Mouse (Mus musculus) embryo, embryonic 10 days (tissue): Measurements from ENCODE around the gene Rhbg.

Experiments used
- DNase-seq: peaks from one replicate; pipeline ENCODE4 v3.0.0-alpha.2; 2015; ENCODE audit warnings: low spot score

Rhbg gene

DNA sequence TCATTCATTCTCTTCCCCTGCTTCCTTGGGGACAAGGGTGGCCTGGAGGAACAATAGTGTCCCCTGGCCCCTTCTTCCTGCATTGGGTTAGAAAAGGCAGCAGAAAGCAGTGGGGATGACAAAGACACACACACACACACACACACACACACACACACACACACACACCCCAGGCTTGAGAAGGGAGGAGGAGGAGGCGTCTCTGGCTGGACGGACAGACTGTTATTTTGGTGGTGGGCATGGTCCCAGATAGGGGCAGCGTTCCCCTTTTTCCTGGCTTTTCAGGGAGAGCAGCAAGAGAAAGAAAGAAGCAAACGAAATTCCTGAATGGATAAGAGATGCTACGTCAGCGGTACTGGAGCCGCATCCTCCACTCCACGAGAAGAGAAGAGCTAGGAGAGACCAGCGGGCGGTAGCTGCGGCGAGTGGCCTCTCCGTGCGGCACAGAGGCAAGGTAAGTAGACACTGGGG lies 47.6 kb downstream of the Rhbg start:
- no peak for DNase-seq

GRCm38 (mm10) chr3:88206500-88206899 lies 48.0 kb downstream of the Rhbg start:
- no peak for DNase-seq

GRCm38 (mm10) chr3:88205563-88206491 lies 48.7 kb downstream of the Rhbg start:
- DNase-seq, result no peak

- no peak for DNase-seq
These were observed 49.3 kb downstream of the Rhbg start for GRCm38 (mm10) chr3:88205176-88205562.

DNA sequence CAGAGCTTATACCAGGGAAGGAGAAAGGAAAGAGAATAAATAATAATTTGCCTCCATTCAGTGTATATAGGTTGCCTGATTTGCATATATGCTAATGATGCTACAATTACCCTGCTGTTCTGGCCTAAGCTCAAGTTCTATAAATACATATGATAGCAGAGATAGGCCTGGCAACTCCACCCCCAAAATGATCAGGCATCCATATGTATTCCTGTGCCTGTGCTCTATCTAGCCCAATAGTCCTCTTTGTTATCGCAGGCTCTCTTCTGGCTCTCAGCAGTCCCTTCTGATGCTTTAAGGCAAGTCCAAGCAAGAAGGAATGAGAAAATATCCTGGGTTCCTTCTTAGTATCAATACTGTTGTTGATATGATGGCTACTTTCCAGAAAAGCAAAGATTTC lies 49.8 kb downstream of the Rhbg start:
- DNase-seq, result no peak

DNA sequence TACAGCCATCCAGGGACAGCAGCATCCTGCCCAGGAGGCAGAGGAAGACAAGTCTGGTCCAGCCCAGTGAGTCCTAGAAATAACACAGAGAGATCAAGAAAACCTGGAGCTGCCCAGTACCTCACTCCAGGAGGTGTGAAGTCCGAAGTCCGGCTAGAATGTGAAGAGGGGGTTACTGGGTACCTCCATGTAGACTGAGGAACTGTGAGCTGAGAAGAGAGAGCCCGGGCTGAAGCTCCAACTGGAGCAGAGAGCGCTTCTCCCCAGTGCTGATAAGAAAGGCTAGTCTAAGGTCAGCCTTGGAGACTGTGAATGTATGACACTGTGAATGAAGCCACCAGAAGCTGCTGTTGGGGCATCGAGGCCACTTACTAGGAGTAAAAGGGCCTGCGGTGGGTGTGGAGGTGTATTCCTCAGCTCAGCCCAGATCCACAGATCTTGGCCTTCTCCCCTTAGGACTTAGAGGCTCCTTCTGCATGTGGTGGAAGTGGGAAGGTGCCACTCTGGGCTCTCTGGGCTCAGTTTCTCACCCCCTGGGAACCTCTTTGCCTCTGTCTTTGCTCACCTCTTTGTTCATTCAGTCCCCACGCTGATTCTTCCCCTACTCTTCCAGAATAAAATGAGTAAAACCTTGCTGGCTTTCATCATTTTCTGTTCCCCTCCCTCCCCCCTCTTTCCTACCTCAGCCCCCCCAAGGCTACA lies 50.4 kb downstream of the Rhbg start:
- no peak for DNase-seq

DNA sequence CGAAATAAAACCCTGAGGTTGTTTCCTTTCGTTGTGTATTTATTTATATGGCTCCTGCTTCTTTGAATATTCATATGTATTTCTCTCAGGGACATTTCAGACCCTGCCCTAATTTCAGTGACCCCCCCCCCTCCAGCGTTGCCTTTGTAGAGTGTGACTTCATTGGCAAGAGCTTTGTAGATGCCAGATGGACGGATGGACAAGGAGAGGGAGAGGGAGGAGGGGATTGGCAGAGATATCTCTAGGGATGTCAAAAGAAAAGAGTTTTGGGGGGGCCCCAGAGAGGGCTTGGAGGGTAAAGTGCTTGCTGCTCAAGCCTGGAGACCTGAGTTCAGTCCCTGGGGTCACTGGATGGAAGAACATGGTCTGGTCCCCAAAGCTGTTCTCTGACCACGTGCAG lies 51.1 kb downstream of the Rhbg start:
- DNase-seq, result no peak

DNA sequence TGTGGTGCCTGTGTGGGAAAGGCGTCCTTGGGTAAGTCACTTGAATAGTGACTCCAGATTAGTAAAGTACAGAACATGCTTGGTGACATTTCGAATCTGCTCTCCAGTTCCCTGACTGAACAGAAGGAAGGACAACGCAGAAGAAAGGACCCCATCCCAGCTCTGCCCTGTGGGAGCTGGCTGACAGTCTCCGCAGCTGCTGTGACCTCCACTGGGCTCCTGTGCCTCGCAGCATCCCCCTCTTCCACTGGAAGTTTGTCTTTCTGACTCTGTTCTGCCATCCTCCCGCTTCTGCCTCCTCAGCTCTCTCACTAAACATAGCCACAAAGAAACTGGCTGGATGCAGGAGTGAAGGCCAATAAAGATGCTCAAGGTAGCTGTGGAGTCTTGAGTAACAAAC lies 51.5 kb downstream of the Rhbg start:
- DNase-seq, result no peak

GRCm38 (mm10) chr3:88201640-88202039 lies 52.9 kb downstream of the Rhbg start:
- no peak for DNase-seq

GRCm38 (mm10) chr3:88200972-88201330 lies 53.6 kb downstream of the Rhbg start:
- no peak for DNase-seq

- DNase-seq, result no peak
These were observed 54.1 kb downstream of the Rhbg start for GRCm38 (mm10) chr3:88200161-88200971.

GRCm38 (mm10) chr3:88199541-88200110 lies 54.9 kb downstream of the Rhbg start:
- DNase-seq, result no peak

- no peak for DNase-seq
These were observed 55.9 kb downstream of the Rhbg start for GRCm38 (mm10) chr3:88198505-88199020.

GRCm38 (mm10) chr3:88197741-88198504 lies 56.6 kb downstream of the Rhbg start:
- DNase-seq, result peak; percentile 69
